Mouse (Mus musculus) hindbrain, embryonic 11.5 days (tissue): ENCODE measurements around the gene Magohb. TPM values are rescaled to one million over a fixed set of nuclear protein-coding genes. Genes with fewer than 3 reads are reported as not detected.

Experiments
- ATAC-seq: fragments of 200-750 bp; cut with Nextera tagmentation; 2 replicates; pipeline ENCODE4 v1.8.0; 2017; ENCODE audit warnings: mild to moderate bottlenecking, moderate TSS enrichment, moderate library complexity; ENCODE audit not compliant: low FRiP score
- DNase-seq: peaks from one replicate; pipeline ENCODE4 v3.0.0-alpha.2; 2015; ENCODE audit warnings: low spot score
- H3K27ac ChIP-seq: fragments of 300-500 bp; sonication (generic); 2 replicates; pipeline ENCODE4 v1.5.1; 2014; ENCODE audit warnings: mild to moderate bottlenecking, low read depth, low read length
- H3K27me3 ChIP-seq: fragments of 300-500 bp; sonication (generic); 2 replicates; pipeline ENCODE4 v1.6.1; 2014; ENCODE audit warnings: mild to moderate bottlenecking, low read length, moderate library complexity, mixed read lengths; ENCODE audit not compliant: control insufficient read depth, insufficient read depth
- H3K36me3 ChIP-seq: fragments of 300-500 bp; sonication (generic); 2 replicates; pipeline ENCODE4 v1.6.1; 2014; ENCODE audit warnings: mild to moderate bottlenecking, low read length, moderate library complexity, mixed read lengths; ENCODE audit not compliant: control insufficient read depth, insufficient read depth
- H3K4me1 ChIP-seq: fragments of 300-500 bp; sonication (generic); replicated peaks from 2 replicates; pipeline ENCODE4 v1.6.1; 2014; ENCODE audit warnings: low read length, mixed read lengths; ENCODE audit not compliant: control insufficient read depth, insufficient read depth
- H3K4me2 ChIP-seq: fragments of 300-500 bp; sonication (generic); replicated peaks from 2 replicates; pipeline ENCODE4 v1.6.1; 2014; ENCODE audit warnings: mild to moderate bottlenecking, low read depth, low read length
- H3K4me3 ChIP-seq: fragments of 300-500 bp; sonication (generic); 2 replicates; pipeline ENCODE4 v1.5.1; 2014; ENCODE audit warnings: low read depth, low read length
- H3K9ac ChIP-seq: fragments of 300-500 bp; sonication (generic); 2 replicates; pipeline ENCODE4 v1.6.1; 2014; ENCODE audit warnings: low read depth, low read length
- H3K9me3 ChIP-seq: fragments of 300-500 bp; sonication (generic); 2 replicates; pipeline ENCODE4 v1.6.1; 2016; ENCODE audit warnings: low read length; ENCODE audit not compliant: control insufficient read depth
- WGBS: fragments of 180-500 bp; shearing (Covaris S2); extraction: QIAGEN DNeasy Blood & Tissue Kit; methylation state at CpG from one replicate; pipeline ENCODE4 v1.1.7; 2014; 5-methylcytosine and 5-hydroxymethylcytosine counted together
- polyA plus RNA-seq: library from polyadenylated mRNA; unstranded; fragments of >200 nt; fragmentation: Nextera tagmentation; extraction: Ambion mirVana; gene quantifications from 2 replicates; pipeline ENCODE4 v1.2.1, GENCODE M21; 2014

Magohb gene
- polyA plus RNA-seq = 51.3 and 54.9 TPM in 2 replicates

GRCm38 (mm10) chr6:131292991-131293788, at the start of gene Magohb:
Gene Magohb, minus strand, starts transcription at chr6:131293244.
- peak within 1 kb of the TSS; percentile 68 for H3K9ac ChIP-seq
- H3K4me2 ChIP-seq = peak within 1 kb of the TSS; percentile 55
- no peaks in the 10 kb centered on the region for H3K27me3 ChIP-seq
- DNase-seq (peak; percentile 93), ATAC-seq (peak; percentile 94)
- H3K27ac ChIP-seq = no peak within 1 kb of the TSS
- no peaks in the 10 kb centered on the region for H3K36me3 ChIP-seq
- 3% methylated on average over 42 of the region's 51 CpGs for WGBS
- H3K4me1 ChIP-seq = peaks cover 3% of the 10 kb centered on the region
- peak within 1 kb of the TSS; percentile 57 for H3K4me3 ChIP-seq
- H3K9me3 ChIP-seq = no peaks in the 10 kb centered on the region

GRCm38 (mm10) chr6:131340082-131340481, 47.0 kb upstream of the Magohb start:
- Histone ChIP-seq H3K4me1 (no peaks in the 10 kb centered on the region), H3K4me2 (no peak overlapping the region), H3K36me3 (no peaks in the 10 kb centered on the region), H3K27ac (no peak overlapping the region), H3K27me3 (no peaks in the 10 kb centered on the region), H3K9me3 (no peaks in the 10 kb centered on the region), H3K4me3 (no peak overlapping the region), H3K9ac (no peak overlapping the region)
- 83% methylated on average over 3 of the region's 3 CpGs for WGBS
- no peak for DNase-seq
- no peak for ATAC-seq

GRCm38 (mm10) chr6:131339309-131339708, 46.3 kb upstream of the Magohb start:
- Histone ChIP-seq H3K36me3 (no peaks in the 10 kb centered on the region), H3K4me3 (no peak overlapping the region), H3K27ac (no peak overlapping the region), H3K9ac (no peak overlapping the region), H3K4me1 (no peaks in the 10 kb centered on the region), H3K9me3 (no peaks in the 10 kb centered on the region), H3K27me3 (no peaks in the 10 kb centered on the region), H3K4me2 (no peak overlapping the region)
- 84% methylated on average over 3 of the region's 3 CpGs for WGBS
- DNase-seq = no peak
- ATAC-seq = no peak

- H3K9me3 ChIP-seq = no peaks in the 10 kb centered on the region
- no peaks in the 10 kb centered on the region for H3K4me1 ChIP-seq
- ATAC-seq (no peak), DNase-seq (no peak)
- 70% methylated on average over 1 of the region's 1 CpGs for WGBS
- H3K27ac ChIP-seq = no peak overlapping the region
- no peaks in the 10 kb centered on the region for H3K27me3 ChIP-seq
- no peak overlapping the region for H3K9ac ChIP-seq
- H3K4me3 ChIP-seq = no peak overlapping the region
- no peak overlapping the region for H3K4me2 ChIP-seq
- no peaks in the 10 kb centered on the region for H3K36me3 ChIP-seq
These were observed 45.7 kb upstream of the Magohb start for GRCm38 (mm10) chr6:131338787-131339186.

GRCm38 (mm10) chr6:131327076-131327475, 34.0 kb upstream of the Magohb start:
- Histone ChIP-seq H3K27ac (no peak overlapping the region), H3K27me3 (no peaks in the 10 kb centered on the region), H3K9me3 (no peaks in the 10 kb centered on the region), H3K36me3 (no peaks in the 10 kb centered on the region), H3K4me2 (no peak overlapping the region), H3K4me3 (no peak overlapping the region), H3K4me1 (no peaks in the 10 kb centered on the region), H3K9ac (no peak overlapping the region)
- 89% methylated on average over 2 of the region's 2 CpGs for WGBS
- ATAC-seq = no peak
- DNase-seq = no peak

GRCm38 (mm10) chr6:131321854-131322639, 29.0 kb upstream of the Magohb start:
- Histone ChIP-seq H3K27me3 (no peaks in the 10 kb centered on the region), H3K9ac (no peak overlapping the region), H3K4me3 (no peak overlapping the region), H3K9me3 (no peaks in the 10 kb centered on the region), H3K4me1 (no peaks in the 10 kb centered on the region), H3K4me2 (no peak overlapping the region), H3K27ac (no peak overlapping the region), H3K36me3 (no peaks in the 10 kb centered on the region)
- WGBS = 78% methylated on average over 3 of the region's 3 CpGs
- ATAC-seq = no peak
- DNase-seq = no peak

GRCm38 (mm10) chr6:131316155-131317101, 23.4 kb upstream of the Magohb start:
- DNase-seq (no peak), ATAC-seq (no peak)
- Histone ChIP-seq H3K27ac (no peak overlapping the region), H3K4me3 (no peak overlapping the region), H3K36me3 (no peaks in the 10 kb centered on the region), H3K9ac (no peak overlapping the region), H3K4me2 (no peak overlapping the region), H3K4me1 (no peaks in the 10 kb centered on the region), H3K27me3 (no peaks in the 10 kb centered on the region), H3K9me3 (no peaks in the 10 kb centered on the region)
- 79% methylated on average over 7 of the region's 7 CpGs for WGBS

- DNase-seq = no peak
- Histone ChIP-seq H3K4me3 (no peak overlapping the region), H3K9me3 (no peaks in the 10 kb centered on the region), H3K9ac (no peak overlapping the region), H3K36me3 (no peaks in the 10 kb centered on the region), H3K27me3 (no peaks in the 10 kb centered on the region), H3K4me1 (no peaks in the 10 kb centered on the region), H3K27ac (no peak overlapping the region), H3K4me2 (no peak overlapping the region)
- 82% methylated on average over 3 of the region's 3 CpGs for WGBS
- ATAC-seq = no peak
These were observed 15.0 kb upstream of the Magohb start for GRCm38 (mm10) chr6:131308031-131308430.
